8 mouse cellular contexts compared by ENCODE assay signal in the genomic region with DNA sequence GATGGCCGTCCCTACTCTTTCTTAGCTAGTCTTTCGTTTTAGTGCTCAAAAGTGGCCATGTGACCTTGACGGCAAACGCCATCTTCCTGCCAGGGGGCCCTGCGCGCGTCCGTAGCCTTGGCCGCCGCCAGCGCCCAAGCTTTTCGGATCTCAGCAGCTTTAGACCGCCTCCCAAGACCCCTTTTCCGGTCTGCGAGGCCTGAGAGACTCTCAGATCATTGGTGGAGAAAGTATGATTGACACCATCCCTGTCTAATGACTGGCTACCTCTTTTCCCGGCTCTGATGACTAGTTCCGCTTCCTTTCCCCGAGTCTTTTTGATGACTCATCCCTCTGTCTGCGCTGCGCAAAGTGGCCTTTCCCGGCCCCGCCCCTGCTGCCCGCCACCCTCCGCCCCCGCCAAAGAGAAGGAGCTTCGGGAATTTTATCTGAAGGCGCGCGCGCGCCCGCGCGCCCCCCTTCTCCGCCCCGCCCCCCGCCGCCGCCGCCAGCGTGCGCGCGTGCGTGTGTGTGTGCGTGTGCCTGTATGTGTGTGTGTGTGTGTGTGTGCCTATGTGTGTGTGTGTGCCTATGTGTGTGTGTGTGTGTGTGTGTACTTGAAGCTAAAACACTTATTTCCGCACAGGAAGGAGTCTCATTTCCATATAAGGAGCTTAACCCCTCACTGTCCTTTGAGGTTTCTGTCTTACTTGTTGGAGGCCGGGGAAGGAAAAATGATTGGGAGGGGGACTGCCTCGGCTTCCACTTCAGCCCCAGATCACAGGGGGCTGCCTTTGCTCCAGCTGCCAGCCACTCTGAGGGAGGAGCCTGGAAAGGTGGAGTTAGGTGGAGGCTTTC. TPM values are rescaled to one million over a fixed set of nuclear protein-coding genes. Genes with fewer than 3 reads are reported as not detected.
DNase-seq lines count a peak whose midpoint lies in the region; ATAC-seq lines count a peak whose summit lies in the region.

No protein-coding gene starts in this region.

- peak; percentile 93 for ATAC-seq in megakaryocyte progenitor cell, adult 5-6 weeks (replicated peaks; ENCODE audit: poor library complexity)

- DNase-seq in adipocyte (ENCODE audit: low spot score) = peak; percentile 96
- DNase-seq in embryo, embryonic 10 days (ENCODE audit: low spot score) = peak; percentile 91
- peak; percentile 73 for DNase-seq in gastrocnemius, postnatal 10 days
- peak; percentile 93 for DNase-seq in induced T-regulatory cell, adult 2 months (ENCODE audit: low read depth)
- peak; percentile 92 to 94 for DNase-seq in left cerebral cortex, adult 9 months (ENCODE audit: low spot score in 2 of 2)
- peak; percentile 76 for DNase-seq in right cerebral cortex, postnatal 14 days
- DNase-seq in urinary bladder, postnatal 36 days (ENCODE audit: low spot score in 2 of 2) = peak; percentile 64 to 82

RNA-seq across cellular contexts. Expression of a gene that starts 33.6 kb away (rescaled TPM):
- 1 to 10 TPM; 1.4 to 1.6 TPM for total RNA-seq in gastrocnemius, postnatal 10 days (2021)
- total RNA-seq in megakaryocyte progenitor cell, adult 5-6 weeks (2015) = not detected in 2 replicates
- 0.24 TPM in 1 of 2 replicates, not detected in the other for total RNA-seq in megakaryocyte progenitor cell, adult 5-6 weeks (2017)

RNA-seq across cellular contexts. Expression of a gene that starts 43.6 kb away (rescaled TPM):
- total RNA-seq in gastrocnemius, postnatal 10 days (2021) = 1 to 10 TPM; 1.8 to 2.1 TPM
- not detected in 2 replicates for total RNA-seq in megakaryocyte progenitor cell, adult 5-6 weeks (2015)
- not detected in 2 replicates for total RNA-seq in megakaryocyte progenitor cell, adult 5-6 weeks (2017)

RNA-seq across cellular contexts. Expression of a gene that starts 58.8 kb away (rescaled TPM):
- 10 to 100 TPM; 25.6 to 28.8 TPM for total RNA-seq in gastrocnemius, postnatal 10 days (2021)
- 54.0 and 64.0 TPM in 2 replicates for total RNA-seq in megakaryocyte progenitor cell, adult 5-6 weeks (2015)
- 29.2 and 31.6 TPM in 2 replicates for total RNA-seq in megakaryocyte progenitor cell, adult 5-6 weeks (2017)

Comparison
In these comparisons a context has a peak if more than half of its experiments do, and no peak if none do; other contexts are left out.
1. Peak in every context shown above with its lines: DNase-seq and ATAC-seq.